Mouse (Mus musculus): Measurements from ENCODE around the gene Epha1. TPM values are rescaled to one million over a fixed set of nuclear protein-coding genes. Genes with fewer than 3 reads are reported as not detected.
A peak's percentile ranks its signal among the peaks of the same experiment; 100 is the strongest.

Gene Epha1
- total RNA-seq, 2 experiments from 2014 or later = not detected

- no peak for DNase-seq (ENCODE audit: low spot score in 2 of 2)
- peak overlapping the region; percentile 95; the same call in 1 of the 2 replicates for H3K4me3 ChIP-seq
- peak overlapping the region; percentile 98; the same call in 1 of the 2 replicates for H3K27ac ChIP-seq
- no peak for TF ChIP-seq CTCF (conservative IDR thresholded peaks at IDR 0.05)
Observed at GRCm38 (mm10) chr6:42348281-42349005, 24.6 kb downstream of the Epha1 start.

DNA sequence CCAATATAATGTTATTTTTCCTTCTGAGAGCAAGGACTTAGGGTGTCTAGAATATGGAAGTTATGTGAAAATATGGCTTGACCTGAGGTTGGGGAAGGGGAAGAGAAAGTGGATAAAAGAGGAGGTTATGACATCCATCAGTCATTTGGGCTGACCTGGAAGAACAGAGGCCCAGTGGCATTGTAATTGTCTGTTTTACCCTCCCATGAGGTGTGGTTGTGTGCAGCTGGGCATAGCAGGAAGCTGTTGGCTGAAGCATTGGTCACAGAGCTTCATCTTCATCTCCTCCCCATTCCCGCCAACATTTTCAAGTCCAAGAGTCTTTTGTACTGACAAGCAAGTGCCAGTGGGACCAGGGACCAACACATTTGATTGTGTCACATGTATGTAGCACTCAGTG, 28.8 kb downstream of the Epha1 start:
- no peak for TF ChIP-seq CTCF (conservative IDR thresholded peaks at IDR 0.05)
- Histone ChIP-seq H3K4me3 (no peak overlapping the region), H3K27ac (peak overlapping the region; percentile 84; the same call in 1 of the 2 replicates)
- no peak for DNase-seq (ENCODE audit: low spot score in 2 of 2)

DNA sequence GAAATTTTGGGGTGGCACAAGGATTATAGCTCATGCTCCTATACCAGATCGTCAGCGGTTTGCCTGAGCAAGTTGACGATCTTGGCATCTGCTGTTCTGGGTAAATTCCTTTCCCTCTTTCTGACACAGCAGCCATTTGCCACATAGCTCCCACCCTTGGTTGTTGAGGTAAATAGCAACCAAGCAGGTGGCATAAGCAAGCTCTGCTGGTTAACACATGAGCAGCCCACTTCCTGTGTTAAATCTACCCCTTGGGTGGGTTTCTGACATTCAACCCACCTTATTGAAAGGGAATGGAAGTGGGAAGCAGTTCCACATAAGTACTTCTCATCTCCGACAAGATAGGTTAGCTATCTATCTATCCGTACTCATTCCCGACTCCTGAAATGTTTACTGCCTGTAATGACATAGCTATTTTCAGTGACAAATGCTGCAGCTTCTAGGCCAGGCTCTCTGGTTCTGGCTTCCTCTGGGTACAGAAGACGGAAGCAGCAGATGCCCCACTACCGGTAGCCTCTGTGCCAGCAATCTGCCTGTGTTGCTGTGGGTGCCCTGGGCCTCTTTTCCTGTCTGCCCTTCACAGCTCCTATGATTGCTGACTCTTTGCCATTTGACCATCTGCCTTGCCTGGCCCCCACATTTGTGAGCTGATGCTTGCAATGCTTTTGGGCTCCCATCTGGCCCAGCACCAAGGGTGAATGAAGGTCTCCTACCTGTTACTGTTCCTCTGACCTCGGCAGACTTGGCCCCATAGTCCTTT, 29.5 kb downstream of the Epha1 start:
- peak in 1 of 2 experiments; percentile 44 for DNase-seq (ENCODE audit: low spot score in 2 of 2)

DNA sequence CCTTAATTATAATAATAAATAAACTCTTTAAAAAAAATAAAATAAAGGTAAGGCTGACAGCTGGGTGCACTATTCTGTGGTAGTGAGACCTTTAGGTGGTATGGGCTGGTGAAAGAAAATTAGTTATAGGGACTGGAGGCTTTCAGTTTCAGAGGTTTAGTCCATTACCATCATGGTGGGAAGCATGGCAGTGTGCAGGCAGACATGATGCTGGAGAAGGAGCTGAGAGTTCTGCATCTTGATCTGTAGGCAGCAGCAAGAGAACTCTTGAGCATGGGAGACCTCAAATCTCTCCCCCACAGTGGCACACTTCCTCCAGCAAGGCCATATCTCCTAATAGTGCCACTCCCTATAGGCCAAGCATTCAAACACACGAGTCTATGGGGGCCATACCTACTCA, 30.9 kb downstream of the Epha1 start:
- Histone ChIP-seq H3K4me3 (no peak overlapping the region), H3K27ac (peak overlapping the region; percentile 84)
- no peak for TF ChIP-seq CTCF (conservative IDR thresholded peaks at IDR 0.05)
- DNase-seq (ENCODE audit: low spot score in 2 of 2) = no peak

More for the DNA sequence above, 29.5 kb downstream of the Epha1 start:
- no peak for TF ChIP-seq CTCF (conservative IDR thresholded peaks at IDR 0.05)
- H3K27ac ChIP-seq = peak overlapping the region; percentile 84
- no peak overlapping the region for H3K4me3 ChIP-seq

DNA sequence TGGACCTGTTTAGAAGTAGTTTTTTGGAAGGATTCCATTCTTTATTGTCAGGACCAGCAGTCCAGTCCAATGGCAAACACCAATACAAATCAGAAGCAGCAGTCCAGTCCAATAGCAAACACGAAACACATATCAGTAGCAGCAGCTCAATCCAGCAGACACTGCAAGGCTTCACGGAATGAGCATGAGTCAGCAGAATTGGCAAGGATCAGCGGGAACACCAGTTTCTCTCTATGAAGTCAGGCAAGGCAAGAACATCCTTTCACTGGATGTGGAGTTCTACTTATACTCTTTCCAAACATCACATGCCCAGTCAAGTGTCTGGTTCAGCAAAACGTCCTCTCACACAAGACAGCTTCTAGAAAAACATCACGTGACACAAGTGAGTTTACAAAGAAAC, 33.1 kb downstream of the Epha1 start:
- Histone ChIP-seq H3K4me3 (no peak overlapping the region), H3K27ac (no peak overlapping the region)
- no peak for TF ChIP-seq CTCF (conservative IDR thresholded peaks at IDR 0.05)
- no peak for DNase-seq (ENCODE audit: low spot score in 2 of 2)

GRCm38 (mm10) chr6:42339189-42339588, 33.9 kb downstream of the Epha1 start:
- H3K4me3 ChIP-seq = no peak overlapping the region
- H3K27ac ChIP-seq = no peak overlapping the region
- no peak for TF ChIP-seq CTCF (conservative IDR thresholded peaks at IDR 0.05)
- no peak for DNase-seq (ENCODE audit: low spot score in 2 of 2)

DNA sequence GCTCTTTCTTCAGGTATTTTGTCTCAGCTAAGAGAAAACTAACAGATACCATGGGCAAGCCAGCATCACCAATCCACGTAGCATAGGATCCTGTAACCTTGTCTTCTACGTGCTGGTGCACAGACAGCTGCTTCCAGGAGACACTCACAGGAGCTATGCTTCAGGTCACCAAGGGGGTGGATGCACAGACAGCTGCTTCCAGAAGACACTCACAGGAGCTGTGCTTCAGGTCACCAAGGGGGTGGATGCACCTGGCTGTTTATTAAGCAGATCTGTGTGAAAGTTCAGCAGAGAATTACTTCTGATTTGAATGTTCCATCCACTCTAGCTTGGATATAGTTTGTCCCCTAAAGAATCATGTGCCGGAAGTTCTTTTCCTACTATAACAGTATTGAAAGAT, 42.1 kb downstream of the Epha1 start:
- no peak overlapping the region for H3K27ac ChIP-seq
- no peak for TF ChIP-seq CTCF (conservative IDR thresholded peaks at IDR 0.05)
- DNase-seq (ENCODE audit: low spot score in 2 of 2) = no peak
- no peak overlapping the region for H3K4me3 ChIP-seq

DNA sequence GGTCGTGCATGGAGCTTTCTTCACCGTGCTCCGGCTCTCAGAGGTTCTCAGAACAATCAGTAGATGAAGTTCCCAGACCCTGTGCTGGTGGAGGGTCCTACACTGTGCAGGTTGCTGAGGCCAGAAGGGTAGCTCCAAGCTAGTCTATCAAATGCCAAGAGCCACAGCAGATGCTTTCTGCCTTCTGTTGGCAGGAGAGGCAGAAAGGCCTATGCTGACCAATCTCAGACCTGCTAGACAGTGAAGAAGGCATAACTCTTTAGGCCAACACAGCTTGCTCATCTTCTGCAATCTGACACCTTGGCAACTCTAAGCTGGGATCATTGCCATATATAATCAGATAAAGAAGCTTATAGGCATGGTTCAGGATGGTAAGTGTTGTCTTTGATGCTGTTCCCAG, 42.9 kb downstream of the Epha1 start:
- no peak overlapping the region for H3K27ac ChIP-seq
- DNase-seq (ENCODE audit: low spot score in 2 of 2) = no peak
- TF ChIP-seq CTCF (conservative IDR thresholded peaks at IDR 0.05) = no peak
- H3K4me3 ChIP-seq = no peak overlapping the region

DNA sequence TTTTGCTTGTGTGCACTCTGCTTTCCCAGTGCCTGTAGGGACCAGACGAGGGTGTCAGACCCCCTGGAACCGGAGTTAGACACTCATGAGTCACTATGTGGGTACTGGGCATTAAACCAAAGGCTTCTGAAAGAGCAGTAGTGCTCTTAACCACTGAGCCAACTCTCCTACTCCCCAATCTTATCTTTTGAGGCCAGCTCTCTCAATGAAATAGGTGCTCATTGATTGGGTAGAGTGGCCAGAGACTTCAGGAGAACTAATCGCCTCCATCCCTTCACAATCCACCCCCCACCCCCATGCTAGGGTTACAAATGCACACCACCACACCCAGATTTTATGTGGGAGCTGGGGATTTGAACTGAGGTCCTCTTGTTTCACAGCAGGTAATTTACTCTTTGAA, 44.3 kb downstream of the Epha1 start:
- no peak for DNase-seq (ENCODE audit: low spot score in 2 of 2)
- Histone ChIP-seq H3K27ac (no peak overlapping the region), H3K4me3 (no peak overlapping the region)
- TF ChIP-seq CTCF (conservative IDR thresholded peaks at IDR 0.05) = no peak

GRCm38 (mm10) chr6:42326509-42326908, 46.6 kb downstream of the Epha1 start:
- Histone ChIP-seq H3K4me3 (no peak overlapping the region), H3K27ac (no peak overlapping the region)
- no peak for DNase-seq (ENCODE audit: low spot score in 2 of 2)
- no peak for TF ChIP-seq CTCF (conservative IDR thresholded peaks at IDR 0.05)

DNA sequence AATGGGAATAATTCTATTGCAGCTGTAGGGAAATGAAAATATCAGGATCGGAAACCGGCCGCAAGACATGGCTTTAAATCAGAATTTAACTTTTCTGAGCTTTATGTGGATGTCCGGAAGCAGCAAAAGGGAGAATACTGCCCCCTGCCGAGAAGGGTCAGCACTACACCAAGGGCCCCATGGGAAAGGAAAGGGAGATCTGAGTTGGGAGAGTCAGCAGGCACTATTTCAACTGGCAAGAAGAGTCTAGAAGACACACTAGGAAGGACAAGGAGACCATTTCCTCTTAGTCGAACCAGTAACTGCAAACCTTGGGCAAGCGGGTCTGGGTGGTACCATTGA, 47.8 kb downstream of the Epha1 start:
- peak; percentile 97 for TF ChIP-seq CTCF (conservative IDR thresholded peaks at IDR 0.05)
- peak overlapping the region; percentile 96 for H3K27ac ChIP-seq
- peak overlapping the region; percentile 91 for H3K4me3 ChIP-seq
- DNase-seq (ENCODE audit: low spot score in 2 of 2) = peak; percentile 87 to 91

- Histone ChIP-seq H3K27ac (peak within 1 kb of the TSS; percentile 96), H3K4me3 (peak within 1 kb of the TSS; percentile 91)
- peak; percentile 66 to 77 for DNase-seq (ENCODE audit: low spot score in 2 of 2)
- TF ChIP-seq CTCF (conservative IDR thresholded peaks at IDR 0.05) = no peak
Observed at GRCm38 (mm10) chr6:42324482-42325267, 48.4 kb downstream of the Epha1 start, which contains the start of gene Fam131b. Gene Fam131b (minus strand): TSS chr6:42324643.

GRCm38 (mm10) chr6:42324067-42324481, 49.0 kb downstream of the Epha1 start:
- peak in 1 of 2 experiments; percentile 37 for DNase-seq (ENCODE audit: low spot score in 2 of 2)
- peak overlapping the region; percentile 96 for H3K27ac ChIP-seq

More at GRCm38 (mm10) chr6:42324067-42324481, 49.0 kb downstream of the Epha1 start:
- peak overlapping the region; percentile 91 for H3K4me3 ChIP-seq
- no peak for TF ChIP-seq CTCF (conservative IDR thresholded peaks at IDR 0.05)

Measured in layer of hippocampus, adult 2 months (tissue).